Mouse (Mus musculus): ENCODE measurements around the gene Smco4. TPM values are rescaled to one million over a fixed set of nuclear protein-coding genes. Genes with fewer than 3 reads are reported as not detected.

The Smco4 gene
- total and polyA plus RNA-seq, 2 experiments from 2014 or later: 1.3 to 6.0 TPM

- Histone ChIP-seq H3K36me3 (replicated peaks; ENCODE audit: control insufficient read depth, insufficient read depth, low read length) (no peaks in the 10 kb centered on the region), H3K4me1 (ENCODE audit: control insufficient read depth, insufficient read depth) (no peaks in the 10 kb centered on the region), H3K9me3 (replicated peaks; ENCODE audit: control insufficient read depth, low read length) (no peaks in the 10 kb centered on the region), H3K4me2 (ENCODE audit: low read depth, low read length) (no peak overlapping the region), H3K27me3 (ENCODE audit: control insufficient read depth, insufficient read depth, low read length) (no peaks in the 10 kb centered on the region), H3K4me3 (ENCODE audit: low read depth, low read length) (no peak overlapping the region), H3K27ac (ENCODE audit: low read depth) (no peak overlapping the region), H3K9ac (replicated peaks; ENCODE audit: low read depth, low read length) (no peak overlapping the region)
- WGBS: 61% methylated on average over 9 of the region's 9 CpGs
- no peak for DNase-seq (ENCODE audit: low spot score)
- TF ChIP-seq CTCF (IDR thresholded peaks at IDR 0.05; ENCODE audit: low read depth): no peak
- no peak for TF ChIP-seq EP300 (IDR thresholded peaks at IDR 0.05; ENCODE audit: low read depth)
- no peak for ATAC-seq (ENCODE audit: insufficient read depth, low read depth)
Observed at GRCm38 (mm10) chr9:15584209-15584608, 91.0 kb downstream of the Smco4 start.

- DNase-seq (ENCODE audit: low spot score) (no peak), ATAC-seq (ENCODE audit: insufficient read depth, low read depth) (no peak)
- H3K4me3 ChIP-seq (ENCODE audit: low read depth, low read length): no peak overlapping the region
- TF ChIP-seq EP300 (IDR thresholded peaks at IDR 0.05; ENCODE audit: low read depth) (no peak), CTCF (IDR thresholded peaks at IDR 0.05; ENCODE audit: low read depth) (no peak)
- H3K27me3 ChIP-seq (ENCODE audit: control insufficient read depth, insufficient read depth, low read length): no peaks in the 10 kb centered on the region
- H3K27ac ChIP-seq (ENCODE audit: low read depth): no peak overlapping the region
- no peak overlapping the region for H3K9ac ChIP-seq (replicated peaks; ENCODE audit: low read depth, low read length)
- no peaks in the 10 kb centered on the region for H3K9me3 ChIP-seq (replicated peaks; ENCODE audit: control insufficient read depth, low read length)
- no peaks in the 10 kb centered on the region for H3K36me3 ChIP-seq (replicated peaks; ENCODE audit: control insufficient read depth, insufficient read depth, low read length)
- H3K4me1 ChIP-seq (ENCODE audit: control insufficient read depth, insufficient read depth): no peaks in the 10 kb centered on the region
- WGBS: 88% methylated on average over 1 of the region's 1 CpGs
- no peak overlapping the region for H3K4me2 ChIP-seq (ENCODE audit: low read depth, low read length)
Observed at GRCm38 (mm10) chr9:15585956-15586355, 92.7 kb downstream of the Smco4 start.

- no peak for TF ChIP-seq CTCF (IDR thresholded peaks at IDR 0.05; ENCODE audit: low read depth)
- TF ChIP-seq EP300 (IDR thresholded peaks at IDR 0.05; ENCODE audit: low read depth): no peak
- 61% methylated on average over 6 of the region's 6 CpGs for WGBS
- DNase-seq (ENCODE audit: low spot score) (no peak), ATAC-seq (ENCODE audit: insufficient read depth, low read depth) (no peak)
- Histone ChIP-seq H3K4me3 (ENCODE audit: low read depth, low read length) (no peak overlapping the region), H3K4me1 (ENCODE audit: control insufficient read depth, insufficient read depth) (no peaks in the 10 kb centered on the region), H3K4me2 (ENCODE audit: low read depth, low read length) (no peak overlapping the region), H3K36me3 (replicated peaks; ENCODE audit: control insufficient read depth, insufficient read depth, low read length) (no peaks in the 10 kb centered on the region), H3K9me3 (replicated peaks; ENCODE audit: control insufficient read depth, low read length) (no peaks in the 10 kb centered on the region), H3K9ac (replicated peaks; ENCODE audit: low read depth, low read length) (no peak overlapping the region), H3K27me3 (ENCODE audit: control insufficient read depth, insufficient read depth, low read length) (no peaks in the 10 kb centered on the region), H3K27ac (ENCODE audit: low read depth) (no peak overlapping the region)
Observed at GRCm38 (mm10) chr9:15587157-15587854, 94.1 kb downstream of the Smco4 start.

GRCm38 (mm10) chr9:15594148-15594547, 100.9 kb downstream of the Smco4 start:
- Histone ChIP-seq H3K4me3 (ENCODE audit: low read depth, low read length) (no peak overlapping the region), H3K4me2 (ENCODE audit: low read depth, low read length) (no peak overlapping the region), H3K4me1 (ENCODE audit: control insufficient read depth, insufficient read depth) (no peaks in the 10 kb centered on the region), H3K9me3 (replicated peaks; ENCODE audit: control insufficient read depth, low read length) (no peaks in the 10 kb centered on the region), H3K27me3 (ENCODE audit: control insufficient read depth, insufficient read depth, low read length) (no peaks in the 10 kb centered on the region), H3K27ac (ENCODE audit: low read depth) (no peak overlapping the region), H3K9ac (replicated peaks; ENCODE audit: low read depth, low read length) (no peak overlapping the region), H3K36me3 (replicated peaks; ENCODE audit: control insufficient read depth, insufficient read depth, low read length) (no peaks in the 10 kb centered on the region)
- 85% methylated on average over 4 of the region's 4 CpGs for WGBS
- DNase-seq (ENCODE audit: low spot score): no peak
- no peak for ATAC-seq (ENCODE audit: insufficient read depth, low read depth)
- no peak for TF ChIP-seq EP300 (IDR thresholded peaks at IDR 0.05; ENCODE audit: low read depth)
- TF ChIP-seq CTCF (IDR thresholded peaks at IDR 0.05; ENCODE audit: low read depth): no peak

Other genes starting within 250 kb of the Smco4 start
- gene Med17, start 213.5 kb upstream of the Smco4 start, total RNA-seq (2014; rRNA removed; ENCODE audit: low replicate concordance): 11.9 and 16.8 TPM in 2 replicates
- 13.7 and 14.8 TPM in 2 replicates for gene Med17, start 213.5 kb upstream of the Smco4 start, polyA plus RNA-seq (2015; fragmentation: Nextera tagmentation; extraction: Ambion mirVana)
- 119 and 128 TPM in 2 replicates for gene Taf1d, start 187.2 kb upstream of the Smco4 start, total RNA-seq (2014; rRNA removed; ENCODE audit: low replicate concordance)
- 25.9 and 27.8 TPM in 2 replicates for gene Taf1d, start 187.2 kb upstream of the Smco4 start, polyA plus RNA-seq (2015; fragmentation: Nextera tagmentation; extraction: Ambion mirVana)
- gene 4931406C07Rik, start 187.0 kb upstream of the Smco4 start, total RNA-seq (2014; rRNA removed; ENCODE audit: low replicate concordance): 1.6 and 6.6 TPM in 2 replicates
- 6.4 and 6.8 TPM in 2 replicates for gene 4931406C07Rik, start 187.0 kb upstream of the Smco4 start, polyA plus RNA-seq (2015; fragmentation: Nextera tagmentation; extraction: Ambion mirVana)
- 9.2 and 10.2 TPM in 2 replicates for gene Cep295, start 135.6 kb upstream of the Smco4 start, total RNA-seq (2014; rRNA removed; ENCODE audit: low replicate concordance)
- gene Cep295, start 135.6 kb upstream of the Smco4 start, polyA plus RNA-seq (2015; fragmentation: Nextera tagmentation; extraction: Ambion mirVana): 4.2 and 4.6 TPM in 2 replicates
- 0.15 TPM in 1 of 2 replicates, not detected in the other for gene Deup1, start 134.5 kb downstream of the Smco4 start, total RNA-seq (2014; rRNA removed; ENCODE audit: low replicate concordance)
- gene Deup1, start 134.5 kb downstream of the Smco4 start, polyA plus RNA-seq (2015; fragmentation: Nextera tagmentation; extraction: Ambion mirVana): 0.15 and 0.37 TPM in 2 replicates
- 10.5 and 12.2 TPM in 2 replicates for gene Slc36a4, start 216.3 kb downstream of the Smco4 start, total RNA-seq (2014; rRNA removed; ENCODE audit: low replicate concordance)
- 4.6 and 5.8 TPM in 2 replicates for gene Slc36a4, start 216.3 kb downstream of the Smco4 start, polyA plus RNA-seq (2015; fragmentation: Nextera tagmentation; extraction: Ambion mirVana)